Mouse (Mus musculus) right cerebral cortex, postnatal 10 days (tissue): ENCODE measurements around the gene Mapkap1.
A peak's percentile ranks its signal among the peaks of the same experiment; 100 is the strongest.

Experiments used
- DNase-seq, 2 experiments: peaks; one replicate each; pipeline ENCODE4 v3.0.0; 2021; ENCODE audit warnings: low spot score in 2 of 2

Gene Mapkap1

DNA sequence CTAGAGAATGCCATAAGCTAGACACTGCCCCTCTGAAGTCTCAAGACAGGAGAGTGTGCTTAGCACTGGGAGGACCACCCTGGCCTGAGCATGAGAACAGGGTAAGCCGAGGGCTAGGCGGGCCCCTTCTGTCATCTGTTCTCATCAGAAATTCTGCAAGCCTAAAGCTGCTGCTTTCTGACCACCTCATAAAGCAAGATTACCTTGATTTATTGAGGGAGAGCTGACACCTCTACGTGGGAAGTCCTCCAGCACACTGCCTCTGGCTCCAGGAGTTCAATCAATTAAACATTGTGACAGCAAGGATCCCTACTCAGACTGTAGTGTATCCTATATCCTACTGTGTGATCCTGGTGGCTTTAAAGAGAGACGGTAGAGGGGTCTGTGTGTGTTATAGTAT lies 166.5 kb downstream of the Mapkap1 start:
- no peak for DNase-seq

DNA sequence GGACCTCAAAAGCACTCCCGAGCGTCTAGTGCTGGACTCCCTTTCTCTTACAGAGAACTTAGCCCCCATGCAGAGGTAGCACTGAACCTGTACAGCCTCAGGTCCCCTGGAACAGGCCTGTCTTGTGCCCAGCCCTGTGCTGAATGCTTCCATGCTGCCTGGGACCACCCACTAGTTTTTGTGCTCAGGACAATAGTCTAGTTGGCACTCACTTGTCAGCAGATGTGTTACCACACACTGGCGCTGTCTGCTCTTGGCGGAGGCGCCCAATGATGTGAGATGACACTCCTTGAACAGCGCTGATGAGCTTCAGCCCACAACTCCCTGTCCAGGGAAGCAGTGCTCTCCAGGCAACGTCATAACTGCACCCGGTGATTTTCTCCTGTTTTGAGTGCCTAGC lies 182.0 kb downstream of the Mapkap1 start:
- no peak for DNase-seq

DNA sequence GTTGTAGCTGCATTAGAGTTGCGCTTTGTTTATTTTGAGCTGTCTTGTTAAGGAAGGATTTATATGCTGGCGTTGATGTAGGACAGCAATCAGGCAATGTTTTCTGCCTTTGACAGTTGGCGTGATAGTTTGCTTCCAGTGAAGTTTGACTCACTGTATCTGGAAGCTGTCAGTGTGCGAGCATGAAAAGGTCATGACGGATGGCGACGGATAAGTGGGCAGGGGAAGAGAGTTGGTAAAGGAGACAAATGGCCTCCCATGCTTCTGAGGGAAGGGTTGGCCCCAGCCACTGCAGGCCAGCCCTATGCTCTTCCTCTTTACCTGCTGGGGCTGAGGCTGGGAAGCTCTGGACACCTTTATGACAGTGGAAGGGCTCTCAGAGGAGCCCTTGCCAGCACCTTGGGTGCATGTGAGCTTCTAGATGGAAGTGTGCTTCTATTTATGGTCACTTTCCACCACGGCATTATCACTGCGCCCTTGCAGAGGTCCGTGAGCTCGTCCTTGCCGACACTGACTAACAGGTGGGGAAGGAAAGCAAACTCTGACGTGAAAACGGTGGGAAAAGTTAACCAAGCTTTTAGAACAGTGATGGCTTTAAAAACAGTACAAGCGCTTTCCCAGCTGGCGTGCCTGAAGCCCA lies 185.3 kb downstream of the Mapkap1 start:
- no peak for DNase-seq

DNA sequence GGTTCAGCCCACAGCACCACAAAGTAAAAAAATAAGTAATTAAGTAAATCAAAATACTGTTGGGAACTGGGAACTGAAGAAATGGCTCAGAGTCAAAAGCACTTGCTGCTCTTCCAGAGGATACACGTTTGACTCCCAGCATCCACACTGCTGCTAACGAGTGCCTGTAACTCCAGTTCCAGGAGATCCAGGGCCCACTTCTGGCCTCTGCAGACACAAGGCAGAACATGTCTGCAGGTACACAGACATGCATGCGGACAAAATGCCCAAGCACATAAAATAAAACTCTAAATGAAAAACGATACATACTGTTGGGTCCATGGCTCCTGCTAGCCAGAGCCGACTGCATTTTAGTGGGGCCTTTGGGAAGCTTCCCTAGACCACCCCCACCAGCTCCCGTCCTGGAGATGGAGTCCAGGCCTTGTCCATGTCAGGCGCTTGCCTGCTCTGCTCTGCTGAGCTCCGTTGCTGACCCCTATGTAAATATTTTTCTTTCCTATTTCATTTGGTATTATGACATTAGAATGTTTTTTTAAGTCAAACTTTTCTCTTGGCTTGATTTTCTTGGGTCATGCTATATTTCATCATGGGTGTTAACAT lies 185.9 kb downstream of the Mapkap1 start:
- DNase-seq = no peak

DNA sequence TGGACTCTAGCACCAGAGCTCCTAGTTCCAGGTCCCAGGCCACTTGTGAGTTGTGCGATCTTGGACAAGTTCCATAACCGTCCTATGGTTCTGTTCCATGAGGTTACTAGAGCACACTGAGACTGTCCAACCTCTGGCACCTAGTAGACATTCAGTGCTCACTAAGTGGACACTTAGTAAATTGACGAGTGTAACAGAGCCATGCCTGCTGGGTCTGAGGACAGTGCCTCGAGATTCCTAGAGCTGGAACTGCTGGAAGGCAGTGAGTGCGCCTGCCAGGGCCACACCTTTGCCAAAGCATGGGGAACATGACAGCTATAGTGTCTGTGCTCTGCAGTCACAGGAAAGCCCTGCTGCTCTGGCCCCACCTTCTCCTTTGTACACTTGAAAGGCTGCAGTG lies 187.4 kb downstream of the Mapkap1 start:
- no peak for DNase-seq

DNA sequence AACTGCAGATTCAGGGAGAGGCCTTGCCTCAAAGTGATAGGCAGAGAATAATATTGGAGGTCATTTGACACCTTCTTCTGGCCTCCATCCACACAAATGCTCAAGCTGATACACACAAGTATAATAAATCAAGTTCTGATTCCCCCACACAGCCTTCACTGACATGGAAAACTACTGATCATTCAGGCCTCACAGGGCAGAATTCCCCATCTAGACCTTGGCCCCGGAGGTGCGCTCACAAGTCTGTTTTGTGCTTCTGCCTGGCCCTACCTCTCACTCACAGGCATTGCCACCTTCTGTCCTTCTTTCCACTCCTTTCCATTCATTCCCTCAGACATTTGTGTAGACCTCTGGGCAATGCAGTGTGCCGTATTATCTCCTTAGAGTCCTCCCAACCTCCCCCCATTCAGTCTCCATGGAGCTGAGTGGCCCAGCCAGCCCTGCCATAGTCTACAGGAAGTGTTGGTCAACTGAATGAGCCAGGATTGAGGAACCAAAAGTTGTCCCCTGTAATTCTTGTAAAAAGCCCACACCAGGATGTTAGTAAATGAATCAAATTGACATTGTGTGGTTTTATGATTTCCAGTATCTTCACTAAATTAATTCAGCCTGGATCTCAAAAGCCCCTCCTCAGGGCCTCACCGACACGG lies 193.2 kb downstream of the Mapkap1 start:
- DNase-seq = no peak

DNA sequence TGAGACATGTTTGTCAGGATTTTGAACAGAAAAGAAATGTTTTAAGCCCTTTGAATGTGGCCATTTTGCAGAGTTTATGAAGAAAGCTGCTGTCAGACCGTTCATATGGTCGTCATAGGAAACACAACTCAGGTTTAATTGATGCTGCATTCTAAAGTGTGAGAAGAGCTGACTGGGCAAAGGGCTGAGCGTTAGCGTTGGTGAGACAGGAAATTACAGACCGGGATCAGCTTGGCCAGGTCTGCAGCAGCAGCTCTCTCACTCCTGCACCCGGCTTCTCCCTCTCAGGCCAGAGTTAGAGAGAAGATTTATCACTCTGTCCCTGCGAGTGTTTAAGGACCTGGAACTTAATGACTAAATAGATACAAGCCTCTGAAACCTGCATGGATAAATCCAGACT lies 194.2 kb downstream of the Mapkap1 start:
- no peak for DNase-seq

DNA sequence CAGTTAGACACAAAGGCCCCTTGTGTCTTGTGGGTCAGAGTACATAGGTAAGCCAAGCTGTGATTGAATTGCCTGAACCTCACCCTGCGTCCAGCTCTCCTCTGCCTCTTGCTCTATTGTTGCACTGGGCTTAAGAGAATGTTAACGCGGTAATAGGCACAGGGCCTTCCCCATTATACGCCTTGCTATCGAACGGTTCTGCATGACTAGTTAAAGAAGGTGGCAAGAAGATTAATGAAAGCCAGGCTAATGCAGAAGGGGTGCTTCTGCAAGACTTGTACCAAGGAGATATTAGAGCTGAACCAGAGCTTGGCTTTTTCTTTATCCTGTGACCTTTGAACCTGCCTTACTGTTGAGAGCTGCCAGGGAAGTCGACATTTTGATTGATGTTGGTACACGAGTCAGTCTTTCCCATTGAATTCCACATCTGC lies 195.6 kb downstream of the Mapkap1 start:
- DNase-seq = no peak

DNA sequence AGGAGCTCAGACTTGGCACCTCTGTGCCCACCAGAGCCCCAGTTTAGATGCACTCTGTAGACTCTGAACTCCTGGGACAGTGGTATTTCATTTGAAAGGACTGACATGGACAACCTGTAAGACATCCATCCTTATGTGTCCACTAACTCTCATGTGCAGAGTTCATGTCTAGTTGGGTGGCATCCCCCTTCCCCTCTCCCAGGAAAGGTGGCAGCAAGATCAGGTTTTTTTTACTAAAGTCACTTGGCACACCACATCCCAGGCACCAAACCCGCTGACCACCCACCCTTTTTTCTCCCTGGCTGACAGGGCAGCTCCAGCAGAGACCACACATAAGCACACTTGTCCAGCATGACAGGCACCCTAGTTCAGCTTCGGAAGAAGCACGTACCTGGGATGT lies 196.3 kb downstream of the Mapkap1 start:
- DNase-seq = no peak

DNA sequence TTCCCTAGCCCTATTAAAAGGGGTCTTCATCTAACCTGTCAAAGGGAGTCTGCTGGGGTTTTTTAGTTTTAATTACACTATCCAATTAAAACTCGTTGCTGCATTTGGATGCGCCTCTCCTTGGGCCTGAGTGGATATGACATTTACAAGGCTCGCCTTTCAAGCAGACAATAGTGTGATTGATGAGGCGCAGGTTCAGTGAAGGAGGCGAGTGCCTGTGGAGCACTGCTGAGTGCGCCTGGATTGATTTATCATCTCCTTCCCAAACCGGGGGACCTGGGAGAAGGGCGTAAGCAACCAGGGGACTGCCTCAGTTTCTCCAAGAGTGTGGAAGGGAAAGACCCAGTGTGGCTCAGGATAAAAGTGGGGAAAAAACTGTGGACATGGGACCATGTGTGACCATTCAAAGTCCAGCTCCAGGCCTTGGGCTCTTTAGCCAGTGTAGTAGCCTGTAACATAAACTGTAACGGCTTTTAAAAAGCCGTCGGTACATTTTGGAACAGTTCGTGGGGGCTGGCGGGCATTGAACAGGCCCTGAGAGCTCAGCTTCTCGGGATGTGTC lies 197.2 kb downstream of the Mapkap1 start:
- DNase-seq = no peak

DNA sequence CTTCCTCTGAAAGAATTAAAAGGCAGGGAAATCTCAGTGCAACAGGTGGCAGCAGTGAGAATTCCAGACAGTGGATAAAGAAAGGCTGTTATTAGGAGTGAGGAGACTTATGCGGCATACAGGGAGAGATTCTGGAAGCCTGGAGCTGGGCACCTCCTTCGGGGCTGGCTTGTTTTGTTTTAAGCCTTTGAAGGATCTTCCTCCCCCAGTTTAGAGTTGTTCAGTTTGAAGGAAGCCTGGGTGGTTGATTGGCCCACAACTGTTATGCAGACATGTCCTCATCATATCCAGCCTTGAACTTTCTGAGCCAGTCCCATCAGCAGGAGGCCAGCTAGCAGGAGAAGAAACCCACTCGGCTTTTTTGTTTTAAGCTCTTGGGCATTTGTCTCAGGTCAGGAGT lies 198.5 kb downstream of the Mapkap1 start:
- peak in 1 of 2 experiments; percentile 15 for DNase-seq

DNA sequence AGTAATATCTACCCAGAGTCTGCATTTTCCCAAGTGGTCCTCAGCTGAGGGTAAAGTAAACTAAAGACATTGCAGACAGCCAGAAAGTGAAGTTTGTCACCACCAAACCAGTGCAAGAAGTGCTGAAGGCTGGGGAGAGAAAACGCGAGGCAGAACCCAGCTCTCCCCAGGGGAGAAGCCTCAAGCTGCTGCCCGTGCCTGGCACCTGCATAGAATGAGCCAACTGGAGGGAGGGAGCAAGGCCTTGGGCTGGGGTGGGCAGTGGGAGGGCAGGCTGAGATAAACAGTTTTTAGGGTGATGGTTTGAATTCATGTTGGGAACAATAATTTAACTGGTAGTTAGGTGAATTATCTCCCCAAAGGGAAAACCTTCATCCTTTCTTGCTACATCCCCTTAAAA lies 202.3 kb downstream of the Mapkap1 start:
- DNase-seq = no peak

DNA sequence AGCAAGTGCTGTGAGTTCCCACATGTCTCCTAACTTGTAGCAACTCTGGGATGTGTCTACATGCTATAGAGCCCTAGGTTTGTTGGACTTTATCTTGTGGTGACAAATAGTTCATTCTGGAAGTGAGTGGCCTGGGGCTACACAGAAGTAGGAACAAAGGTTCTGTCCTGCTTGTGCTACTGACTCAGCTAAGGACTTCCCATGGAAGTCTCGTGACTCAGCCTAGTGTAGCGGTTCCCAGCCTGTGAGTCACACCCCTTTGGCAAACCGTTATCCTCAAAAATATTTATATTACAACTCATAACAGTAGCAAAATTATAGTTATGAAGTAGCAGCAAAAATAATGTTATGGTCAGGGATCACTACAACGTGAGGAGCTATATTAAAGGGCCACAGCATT lies 202.9 kb downstream of the Mapkap1 start:
- DNase-seq = no peak

DNA sequence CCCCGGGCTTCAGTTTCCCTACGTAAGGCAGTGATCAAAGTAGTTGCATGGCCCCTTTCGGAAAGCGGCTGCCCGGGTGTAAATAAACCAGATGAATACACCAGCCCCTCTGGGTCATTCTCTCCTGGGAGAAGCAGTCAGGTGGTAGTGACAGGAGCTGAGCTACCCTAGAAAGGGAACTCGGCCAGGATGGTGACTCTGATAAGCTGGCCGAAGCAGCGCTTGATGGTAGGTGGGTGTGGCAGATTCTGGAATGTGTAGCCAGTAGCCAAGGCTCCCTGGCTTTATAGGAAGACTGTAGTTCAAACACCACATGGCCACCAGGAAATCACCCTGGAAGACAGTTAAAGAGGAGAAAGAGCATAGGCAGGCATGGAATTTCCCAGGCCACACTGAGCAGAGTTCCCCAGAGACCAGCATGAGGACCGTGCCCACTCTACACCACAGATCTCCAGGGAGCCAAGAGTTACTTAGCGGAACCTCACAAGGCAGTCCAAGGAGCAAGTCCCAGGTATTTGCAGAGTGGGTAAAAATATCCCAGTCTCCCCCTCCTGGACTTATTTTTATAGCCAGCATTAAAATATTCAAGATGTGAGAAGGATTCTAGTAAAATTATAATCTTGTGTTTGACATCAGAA lies 214.3 kb downstream of the Mapkap1 start:
- DNase-seq = no peak

DNA sequence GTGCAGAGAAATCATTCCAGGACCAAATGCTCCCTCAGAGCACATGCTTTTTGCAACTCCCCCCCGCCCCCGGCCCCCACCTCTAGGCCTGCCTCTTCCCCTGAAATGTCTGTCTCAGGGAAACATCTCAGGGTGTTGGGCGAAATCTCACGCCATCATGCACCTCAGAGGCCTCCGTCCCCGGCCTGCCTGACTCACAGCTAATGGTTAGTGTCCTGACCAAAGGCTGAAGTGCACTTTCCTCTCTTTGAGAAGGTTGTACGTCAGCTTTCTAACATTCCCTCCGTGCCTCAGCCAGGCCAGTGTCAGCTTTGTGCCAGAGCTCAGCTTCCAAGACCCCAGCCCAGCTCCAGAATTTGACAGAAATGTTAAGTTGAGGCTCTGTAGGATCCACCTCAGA lies 214.9 kb downstream of the Mapkap1 start:
- DNase-seq = no peak

DNA sequence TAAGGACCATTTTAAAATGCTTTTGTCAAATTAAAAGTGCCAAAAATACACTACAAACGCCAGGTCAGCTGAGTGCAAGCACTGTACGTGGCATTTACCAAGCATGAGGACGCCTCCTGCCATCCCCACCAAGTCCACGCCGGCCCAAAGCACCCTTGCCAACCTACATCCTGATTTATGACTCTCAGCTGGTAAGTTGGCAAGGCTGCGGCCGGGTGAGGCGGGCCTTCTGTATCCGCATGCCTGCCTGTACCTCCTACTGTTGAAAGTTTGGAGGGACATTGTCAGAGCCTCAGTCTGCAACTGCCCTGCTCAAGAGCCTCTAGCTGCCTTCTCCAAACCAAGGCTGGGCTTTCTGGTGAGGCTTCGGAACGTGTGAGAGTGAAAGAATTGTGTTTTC lies 215.9 kb downstream of the Mapkap1 start:
- DNase-seq = no peak

DNA sequence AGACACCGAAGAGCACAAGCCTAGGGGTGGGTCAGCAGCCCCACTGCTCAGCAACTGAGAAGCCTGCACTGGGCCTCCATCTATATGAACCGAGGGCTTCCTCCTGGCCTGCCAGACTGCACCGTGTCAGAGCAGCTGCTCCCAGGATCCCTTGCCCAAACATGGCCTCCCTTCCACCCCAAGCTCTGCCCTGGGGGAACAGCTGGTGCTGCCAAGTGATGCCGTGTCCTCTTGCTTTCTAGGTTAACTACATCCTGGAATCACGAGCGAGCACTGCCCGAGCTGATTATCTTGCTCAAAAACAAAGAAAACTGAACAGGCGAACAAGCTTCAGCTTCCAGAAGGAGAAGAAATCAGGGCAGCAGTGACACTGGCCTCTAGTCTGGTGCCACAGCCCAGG lies 216.6 kb downstream of the Mapkap1 start:
- DNase-seq = no peak

DNA sequence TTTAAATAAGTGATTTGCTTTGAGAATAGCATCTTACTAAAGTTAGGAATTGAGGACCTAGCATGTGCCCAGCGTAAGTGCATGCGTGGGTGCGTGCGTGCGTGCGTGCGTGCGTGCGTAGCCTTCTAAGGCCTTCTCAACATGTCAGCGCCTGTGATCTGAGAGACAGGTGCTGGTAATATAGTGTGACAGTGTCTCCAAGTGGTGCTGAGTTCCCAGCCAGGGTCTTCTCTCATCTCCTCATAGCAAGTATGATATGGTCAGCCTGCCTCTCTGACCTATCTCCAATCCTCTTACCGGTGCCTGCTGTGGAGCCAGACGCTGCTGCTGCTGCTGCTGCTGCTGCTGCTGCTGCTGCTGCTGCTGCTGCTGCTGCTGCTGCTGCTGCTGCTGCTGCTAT lies 217.5 kb downstream of the Mapkap1 start:
- DNase-seq = no peak

DNA sequence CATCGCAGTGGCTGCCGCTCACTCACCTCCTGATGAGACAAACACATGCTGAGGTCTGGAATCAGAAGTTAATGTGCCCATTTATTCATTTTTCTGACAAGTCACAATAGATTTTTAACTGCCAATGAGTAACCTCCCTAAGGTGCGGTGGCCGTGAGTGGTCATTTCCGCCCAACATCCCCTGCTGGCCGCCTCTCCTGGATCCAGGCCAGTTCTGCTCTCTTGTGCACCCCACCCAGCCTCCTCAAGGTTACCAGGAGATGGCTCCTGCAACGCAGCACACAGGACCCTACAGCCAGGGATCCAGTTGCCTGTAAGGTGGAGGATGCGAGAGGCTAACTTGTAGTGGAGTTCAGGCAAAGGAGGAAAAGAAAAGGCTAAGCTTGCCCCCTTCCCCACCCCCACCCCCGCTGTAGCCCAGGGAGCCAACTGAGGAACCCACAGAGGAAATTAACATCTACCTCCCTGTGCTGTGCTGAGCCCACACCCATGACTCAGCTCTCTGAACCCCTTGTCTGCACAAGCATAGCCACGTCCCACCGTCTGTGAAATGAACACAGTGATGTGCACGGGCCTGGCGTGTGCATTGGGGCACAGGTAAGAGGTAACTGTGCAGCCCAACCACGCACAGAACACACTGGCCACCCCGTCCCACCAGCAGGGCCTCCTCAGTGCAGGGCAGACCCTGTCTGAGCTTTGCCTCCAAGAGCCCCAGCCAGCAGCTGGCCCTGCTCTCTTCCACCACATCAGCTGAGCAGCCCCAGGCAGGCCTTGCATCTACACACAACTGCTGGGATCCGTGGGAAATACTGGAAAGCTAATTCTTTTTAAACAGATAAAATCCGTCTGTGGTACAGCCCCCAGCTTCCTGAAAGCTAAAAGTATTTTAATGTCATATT lies 221.0 kb downstream of the Mapkap1 start:
- DNase-seq = no peak

DNA sequence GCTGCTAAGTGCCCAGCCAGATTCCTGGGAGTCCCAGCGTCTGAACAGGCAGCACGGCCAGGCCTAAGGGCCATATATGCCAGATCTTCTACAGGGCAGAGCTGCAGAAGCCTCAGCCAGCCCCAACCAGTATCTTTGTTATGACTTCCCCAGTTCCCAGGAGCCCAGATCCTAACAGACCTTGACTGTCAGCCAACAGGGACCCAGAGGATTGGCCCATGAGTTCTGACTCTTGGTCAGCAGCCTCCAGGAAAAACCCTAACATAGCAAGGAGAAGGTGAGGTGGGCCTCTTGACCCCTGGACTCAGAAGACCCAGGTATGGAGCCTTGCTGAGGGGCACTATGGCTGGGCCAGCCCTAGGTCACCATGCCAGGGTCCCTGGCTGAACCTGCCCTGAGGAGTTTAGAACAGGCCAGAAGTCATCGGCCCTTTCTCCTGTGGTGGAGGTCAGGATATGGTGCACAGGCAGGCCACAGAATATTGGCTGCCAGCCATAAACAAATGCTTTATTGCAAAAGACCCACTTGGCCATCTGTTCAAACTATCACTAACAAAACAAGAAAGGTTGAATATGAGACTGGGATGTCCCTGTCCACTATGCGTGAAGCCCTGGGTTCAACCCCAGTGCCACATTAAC lies 222.5 kb downstream of the Mapkap1 start:
- no peak for DNase-seq

DNA sequence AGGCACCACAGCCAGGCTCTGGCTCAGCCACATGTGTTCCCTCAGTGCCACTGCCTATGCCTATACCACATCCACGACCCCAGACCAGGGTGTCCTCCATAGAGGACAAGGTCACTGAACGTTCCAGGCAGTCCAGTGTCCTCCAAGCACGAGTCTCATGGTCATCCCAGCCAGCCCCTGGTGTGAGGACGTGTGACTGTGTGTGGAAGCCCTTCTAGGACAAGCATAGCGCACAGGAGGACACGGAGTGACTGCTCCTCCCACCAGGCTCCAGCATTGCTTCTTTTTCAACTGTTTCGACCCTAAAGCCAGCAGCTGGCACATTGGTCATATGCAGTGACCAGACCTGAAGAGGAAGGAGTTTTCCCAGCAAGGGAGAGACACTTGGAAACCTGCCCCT lies 223.2 kb downstream of the Mapkap1 start:
- no peak for DNase-seq
